Mouse (Mus musculus) intestine, postnatal 0 days (tissue): ENCODE data around the gene Ltbr. TPM values are rescaled to one million over a fixed set of nuclear protein-coding genes. Genes with fewer than 3 reads are reported as not detected.
"Not testable (repeated sequence)": the region's sequence is repeated elsewhere in the genome, so short reads cannot be mapped to it uniquely, and the experiment has no call there.

ENCODE experiments used
- ATAC-seq: fragments of 200-750 bp; cut with Nextera tagmentation; 2 replicates; pipeline ENCODE4 v1.8.0; 2017; ENCODE audit warnings: mild to moderate bottlenecking, moderate TSS enrichment, moderate library complexity
- H3K27ac ChIP-seq: fragments of 300-500 bp; sonication (generic); 2 replicates; pipeline ENCODE4 v1.5.1; 2014; ENCODE audit warnings: mild to moderate bottlenecking, low read depth, low read length, moderate library complexity
- H3K27me3 ChIP-seq: fragments of 300-500 bp; sonication (generic); replicated peaks from 2 replicates; pipeline ENCODE4 v1.6.1; 2014; ENCODE audit warnings: low read length, mixed read lengths; ENCODE audit not compliant: control insufficient read depth, insufficient read depth
- H3K36me3 ChIP-seq: fragments of 300-500 bp; sonication (generic); 2 replicates; pipeline ENCODE4 v1.6.1; 2014; ENCODE audit warnings: mild to moderate bottlenecking, moderate library complexity; ENCODE audit not compliant: control insufficient read depth, insufficient read depth
- H3K4me1 ChIP-seq: fragments of 300-500 bp; sonication (generic); replicated peaks from 2 replicates; pipeline ENCODE4 v1.6.1; 2014; ENCODE audit warnings: antibody characterized with exemption, low read length, mixed read lengths; ENCODE audit not compliant: control insufficient read depth, insufficient read depth
- H3K4me2 ChIP-seq: fragments of 300-500 bp; sonication (generic); replicated peaks from 2 replicates; pipeline ENCODE4 v1.6.1; 2014; ENCODE audit warnings: low read depth, mild to moderate bottlenecking, moderate library complexity
- H3K4me3 ChIP-seq: fragments of 300-500 bp; sonication (generic); 2 replicates; pipeline ENCODE4 v1.5.1; 2014; ENCODE audit warnings: low read depth, low read length
- H3K9ac ChIP-seq: fragments of 300-500 bp; sonication (generic); 2 replicates; pipeline ENCODE4 v1.6.1; 2014; ENCODE audit warnings: mild to moderate bottlenecking, low read depth, low read length
- H3K9me3 ChIP-seq: fragments of 300-500 bp; sonication (generic); 2 replicates; pipeline ENCODE4 v1.6.1; 2016; ENCODE audit warnings: mixed run types; ENCODE audit not compliant: control insufficient read depth
- CTCF ChIP-seq: sonication (generic); IDR thresholded peaks from 2 replicates; pipeline ENCODE4 v1.5.1; 2016; ENCODE audit warnings: low read depth, mild to moderate bottlenecking, control low read depth, antibody characterized with exemption, moderate library complexity
- WGBS: fragments of 180-500 bp; shearing (Covaris S2); extraction: QIAGEN DNeasy Blood & Tissue Kit; methylation state at CpG from one replicate; pipeline ENCODE4 v1.1.7; 2014; 5-methylcytosine and 5-hydroxymethylcytosine counted together
- polyA plus RNA-seq: library from polyadenylated mRNA; unstranded; fragments of >200 nt; fragmentation: Nextera tagmentation; extraction: Ambion mirVana; gene quantifications from 2 replicates; pipeline ENCODE4 v1.2.1, GENCODE M21; 2015

Gene Ltbr
- polyA plus RNA-seq, 1 experiment from 2014 or later: 104 TPM

DNA sequence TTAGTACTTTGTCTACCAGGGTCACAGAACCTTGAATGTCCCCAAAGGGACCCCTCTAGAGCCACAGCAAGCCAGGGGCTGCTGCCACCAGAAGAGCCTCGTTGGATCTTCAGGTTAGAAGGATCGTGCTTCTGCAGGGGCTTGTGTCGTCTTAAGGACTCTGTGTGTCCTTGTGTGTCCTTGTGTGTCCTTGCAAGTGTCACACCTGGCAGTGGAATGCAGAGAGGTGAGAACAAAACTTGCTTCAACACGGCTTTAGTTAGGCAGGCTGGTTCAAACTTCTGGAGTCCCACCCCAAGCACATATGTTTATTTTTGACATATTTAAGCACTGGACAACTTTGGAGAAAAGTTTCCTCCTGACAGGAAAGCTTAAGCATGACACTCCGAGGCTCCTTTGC, 25.0 kb downstream of the Ltbr start:
- H3K4me1 ChIP-seq: no peaks in the 10 kb centered on the region; the same call in 1 of the 2 replicates
- H3K27ac ChIP-seq: no peak overlapping the region
- H3K9me3 ChIP-seq: no peaks in the 10 kb centered on the region
- no peaks in the 10 kb centered on the region for H3K27me3 ChIP-seq
- TF ChIP-seq CTCF: no peak
- no peak overlapping the region for H3K4me2 ChIP-seq
- no peak overlapping the region for H3K9ac ChIP-seq
- ATAC-seq: no peak
- H3K36me3 ChIP-seq: no peaks in the 10 kb centered on the region
- H3K4me3 ChIP-seq: no peak overlapping the region
- WGBS: 57% methylated on average over 5 of the region's 5 CpGs

DNA sequence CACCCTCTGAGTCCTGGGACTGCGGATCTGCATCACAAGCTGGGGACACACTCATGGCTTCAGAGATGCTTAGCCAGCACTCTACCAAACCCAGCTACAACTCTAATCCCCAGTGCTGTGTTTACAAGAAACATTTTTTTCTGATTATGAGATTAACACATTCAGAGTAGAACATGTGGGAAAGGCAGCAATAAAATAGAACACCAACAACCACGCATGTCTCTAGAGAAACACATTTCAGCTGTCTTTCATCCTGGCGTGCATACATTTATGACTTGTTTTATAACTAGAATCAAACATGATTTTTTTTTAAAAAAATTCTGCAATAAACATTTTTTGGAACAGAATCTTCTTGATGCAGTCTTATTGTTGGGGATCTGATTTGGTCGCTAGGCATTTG, 26.7 kb downstream of the Ltbr start:
- TF ChIP-seq CTCF: no peak
- 76% methylated on average over 4 of the region's 4 CpGs for WGBS

DNA sequence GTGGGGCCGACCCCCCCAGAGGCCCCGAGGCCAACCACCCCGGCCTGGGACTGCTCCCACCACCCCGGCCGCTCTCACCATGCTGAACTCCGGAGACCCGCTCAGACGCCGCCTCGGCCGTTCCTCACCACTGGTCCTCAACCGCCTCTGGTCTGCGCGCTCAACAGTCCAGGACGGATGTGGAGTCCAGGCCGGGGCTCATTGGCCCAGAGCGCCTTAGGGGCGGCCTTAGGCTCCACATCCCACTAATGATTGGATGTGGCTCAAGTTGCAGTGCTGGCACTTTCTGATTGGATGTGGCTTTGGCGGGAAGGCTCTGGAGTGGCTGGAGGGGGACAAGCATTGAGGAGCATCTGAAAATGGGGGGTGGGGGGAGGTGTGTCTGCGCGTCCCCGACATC, 27.8 kb downstream of the Ltbr start, which contains the start of gene Tuba3a:
Tuba3a (minus strand) TSS at position 153 of the 400 bp plus-strand sequence.
- no peaks in the 10 kb centered on the region for H3K9me3 ChIP-seq
- H3K4me2 ChIP-seq: no peak within 1 kb of the TSS
- TF ChIP-seq CTCF: no peak
- no peak within 1 kb of the TSS for H3K4me3 ChIP-seq
- ATAC-seq: no peak
- H3K27me3 ChIP-seq: no peaks in the 10 kb centered on the region
- no peak within 1 kb of the TSS for H3K9ac ChIP-seq
- no peaks in the 10 kb centered on the region; the same call in 1 of the 2 replicates for H3K4me1 ChIP-seq
- H3K27ac ChIP-seq: no peak within 1 kb of the TSS
- 97% methylated on average over 22 of the region's 22 CpGs for WGBS
- no peaks in the 10 kb centered on the region for H3K36me3 ChIP-seq

More for the DNA sequence above, 26.7 kb downstream of the Ltbr start:
- no peak overlapping the region for H3K4me2 ChIP-seq
- no peak for ATAC-seq
- no peak overlapping the region for H3K9ac ChIP-seq
- H3K9me3 ChIP-seq: no peaks in the 10 kb centered on the region
- H3K36me3 ChIP-seq: no peaks in the 10 kb centered on the region
- no peak overlapping the region for H3K27ac ChIP-seq
- H3K4me1 ChIP-seq: no peaks in the 10 kb centered on the region; the same call in 1 of the 2 replicates
- H3K4me3 ChIP-seq: no peak overlapping the region
- no peaks in the 10 kb centered on the region for H3K27me3 ChIP-seq

DNA sequence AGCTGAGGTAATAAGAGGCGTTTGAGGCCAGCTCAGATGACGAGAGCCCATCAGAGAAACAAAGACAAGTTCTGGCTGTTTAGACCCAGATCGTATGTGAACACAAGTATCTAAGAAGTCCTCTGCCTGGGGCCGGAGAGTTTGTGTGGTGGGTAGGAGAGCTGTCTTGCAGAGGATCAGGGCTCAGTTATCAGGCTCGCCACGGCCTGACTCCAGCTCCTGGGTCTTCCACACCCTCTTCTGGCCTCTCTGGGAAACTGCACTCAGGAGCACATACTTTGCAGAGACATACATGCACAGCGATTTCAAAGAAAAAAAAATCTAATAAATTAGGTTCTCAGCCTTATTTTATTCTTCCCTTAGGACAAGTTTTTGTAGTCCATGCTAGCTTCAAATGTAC, 28.9 kb downstream of the Ltbr start:
- Histone ChIP-seq H3K36me3 (no peaks in the 10 kb centered on the region), H3K4me2 (no peak overlapping the region), H3K9ac (no peak overlapping the region), H3K9me3 (no peaks in the 10 kb centered on the region), H3K27me3 (no peaks in the 10 kb centered on the region), H3K4me3 (no peak overlapping the region), H3K4me1 (no peaks in the 10 kb centered on the region; the same call in 1 of the 2 replicates), H3K27ac (no peak overlapping the region)
- ATAC-seq: no peak
- 82% methylated on average over 7 of the region's 7 CpGs for WGBS
- peak; percentile 34; the same call in 1 of the 2 replicates for TF ChIP-seq CTCF

DNA sequence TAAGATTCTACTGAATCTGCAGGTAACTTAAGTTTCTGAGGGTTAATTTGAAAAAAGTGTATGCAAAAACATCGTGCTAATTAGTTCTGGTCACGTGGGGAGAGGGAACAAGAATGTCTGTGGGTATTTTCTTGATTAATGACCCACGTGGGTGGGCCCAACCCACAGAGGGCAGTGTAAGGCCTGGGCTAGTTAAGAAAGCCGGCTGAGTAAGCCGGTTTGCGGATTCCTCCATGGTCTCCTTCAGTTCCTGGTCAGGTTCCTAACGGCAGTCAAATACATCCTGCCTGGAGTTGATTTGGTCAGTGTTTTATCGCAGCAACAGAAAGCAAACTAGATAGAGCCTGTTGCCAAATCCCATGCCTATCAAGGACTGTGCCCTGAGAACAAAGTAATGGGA, 29.4 kb downstream of the Ltbr start:
- Histone ChIP-seq H3K27me3 (no peaks in the 10 kb centered on the region), H3K4me1 (no peaks in the 10 kb centered on the region; the same call in 1 of the 2 replicates), H3K27ac (no peak overlapping the region), H3K36me3 (no peaks in the 10 kb centered on the region), H3K4me3 (no peak overlapping the region), H3K9me3 (no peaks in the 10 kb centered on the region), H3K4me2 (peak overlapping the region; percentile 14; the same call in 1 of the 2 replicates), H3K9ac (no peak overlapping the region)
- WGBS: 18% methylated on average over 8 of the region's 8 CpGs
- peak; percentile 53; the same call in 1 of the 2 replicates for ATAC-seq
- peak; percentile 47 for TF ChIP-seq CTCF

DNA sequence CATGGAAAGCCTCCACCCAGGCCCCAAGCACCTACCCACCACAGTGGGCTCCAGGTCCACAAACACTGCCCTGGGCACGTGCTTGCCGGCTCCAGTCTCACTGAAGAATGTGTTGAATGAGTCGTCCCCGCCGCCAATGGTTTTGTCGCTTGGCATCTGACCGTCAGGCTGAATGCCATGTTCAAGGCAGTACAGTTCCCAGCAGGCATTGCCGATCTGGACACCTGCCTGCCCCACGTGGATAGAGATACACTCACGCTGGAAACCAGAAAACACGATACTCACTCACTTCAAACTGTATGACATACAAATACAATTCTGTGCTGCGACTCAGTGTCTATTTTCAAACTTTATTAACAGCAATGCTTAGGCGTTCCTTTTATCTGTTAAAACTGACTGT, 31.0 kb downstream of the Ltbr start:
- not testable (repeated sequence) for H3K27me3 ChIP-seq, H3K27ac ChIP-seq, ATAC-seq, H3K36me3 ChIP-seq, H3K4me3 ChIP-seq, H3K9me3 ChIP-seq, H3K4me2 ChIP-seq, H3K4me1 ChIP-seq, H3K9ac ChIP-seq
- 93% methylated on average over 13 of the region's 13 CpGs for WGBS

DNA sequence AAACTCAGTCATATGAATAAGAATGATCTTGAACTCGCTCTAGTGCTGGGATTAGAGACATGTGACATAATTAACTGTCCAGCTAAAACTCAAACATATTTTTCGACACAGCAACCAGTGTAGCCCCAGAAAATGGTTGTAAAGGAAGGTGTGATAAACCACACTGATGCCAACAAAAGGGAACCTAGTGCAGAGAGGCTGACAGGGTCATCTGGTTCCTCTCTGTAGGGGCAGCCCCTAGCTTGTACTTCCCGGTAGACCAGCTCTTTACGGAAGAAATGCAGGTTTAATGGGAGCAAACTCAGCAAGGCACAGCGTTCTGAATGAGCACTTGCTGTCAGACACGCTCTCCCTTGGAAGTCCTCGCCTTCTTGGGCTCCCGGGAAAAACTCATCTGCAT, 34.0 kb downstream of the Ltbr start:
- Histone ChIP-seq H3K4me2 (no peak overlapping the region), H3K27ac (no peak overlapping the region), H3K4me3 (no peak overlapping the region), H3K9me3 (no peaks in the 10 kb centered on the region), H3K36me3 (no peaks in the 10 kb centered on the region), H3K9ac (no peak overlapping the region), H3K4me1 (no peaks in the 10 kb centered on the region), H3K27me3 (no peaks in the 10 kb centered on the region)
- no peak for ATAC-seq
- WGBS: 69% methylated on average over 8 of the region's 8 CpGs
- TF ChIP-seq CTCF: no peak
